Mouse (Mus musculus): ENCODE data around the gene Wdr24. TPM values are rescaled to one million over a fixed set of nuclear protein-coding genes. Genes with fewer than 3 reads are reported as not detected.

Wdr24 gene
- polyA plus RNA-seq, 1 experiment from 2014 or later = 24.6 TPM

DNA sequence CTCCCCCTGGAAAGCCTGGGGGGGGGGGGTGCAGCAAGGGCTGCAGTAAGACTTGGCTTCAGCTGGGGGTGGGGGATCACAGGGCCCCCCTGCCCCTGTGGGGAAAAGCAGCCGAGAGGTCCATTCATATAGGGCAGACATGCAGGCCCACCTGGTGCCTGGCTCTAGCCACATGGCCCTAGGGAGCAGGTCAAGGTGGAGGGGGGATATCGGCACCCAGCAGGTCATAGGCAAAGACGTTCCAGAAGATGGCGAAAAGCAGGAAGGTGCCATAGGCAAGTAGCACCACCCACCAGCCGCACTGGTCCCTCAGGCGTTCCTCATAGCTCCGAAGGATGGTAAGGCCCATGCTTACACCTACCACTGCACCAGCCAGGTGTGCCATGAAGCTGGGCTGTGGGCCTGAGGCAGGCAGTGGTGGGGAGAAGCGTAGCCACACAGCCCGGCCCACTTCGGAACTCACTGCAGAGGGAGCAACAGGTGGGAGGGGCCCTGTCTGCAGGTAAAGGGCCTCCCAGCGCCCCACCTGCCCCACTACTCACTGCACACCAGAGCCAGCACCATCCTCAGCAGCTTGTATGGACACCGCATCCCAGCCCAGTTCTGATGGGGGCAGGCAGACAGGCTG is 11.3 kb downstream of the Wdr24 start:
- Histone ChIP-seq H3K4me2 (peak overlapping the region; percentile 86), H3K27me3 (no peaks in the 10 kb centered on the region), H3K4me1 (peaks cover 66% of the 10 kb centered on the region), H3K36me3 (peaks cover 45% of the 10 kb centered on the region), H3K4me3 (peak overlapping the region; percentile 77), H3K9ac (peak overlapping the region; percentile 81; the same call in 1 of the 2 replicates), H3K27ac (peak overlapping the region; percentile 97), H3K9me3 (no peaks in the 10 kb centered on the region)
- 76% methylated on average over 12 of the region's 12 CpGs for WGBS
- no peak for ATAC-seq (ENCODE audit: insufficient number of reproducible peaks, low FRiP score, low TSS enrichment, low read depth)

- no peak overlapping the region for H3K9ac ChIP-seq
Observed at GRCm38 (mm10) chr17:25835301-25835700, 11.9 kb downstream of the Wdr24 start.

DNA sequence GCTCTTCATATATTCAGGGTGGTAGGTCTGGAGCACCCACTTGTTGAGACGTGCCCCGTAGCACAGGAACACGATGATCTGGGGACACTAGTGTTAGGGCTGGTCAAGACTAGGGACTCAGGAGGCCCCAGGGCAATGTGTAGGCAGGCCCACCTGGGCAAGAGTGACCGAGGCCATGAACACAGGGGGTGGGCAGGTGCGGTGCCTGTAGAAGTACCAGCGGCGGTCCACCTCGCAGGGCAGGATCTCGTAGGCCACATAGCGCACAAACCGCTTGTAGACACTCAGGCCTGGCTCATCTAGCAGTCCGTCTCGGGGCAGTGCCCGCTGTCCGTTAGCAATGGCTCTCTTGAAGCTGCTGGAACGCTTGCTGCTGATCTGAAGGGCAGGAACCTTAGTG is 12.4 kb downstream of the Wdr24 start:
- H3K4me1 ChIP-seq = peaks cover 55% of the 10 kb centered on the region
- peaks cover 49% of the 10 kb centered on the region for H3K36me3 ChIP-seq
- no peak for ATAC-seq (ENCODE audit: insufficient number of reproducible peaks, low FRiP score, low TSS enrichment, low read depth)
- WGBS = 87% methylated on average over 16 of the region's 16 CpGs
- no peaks in the 10 kb centered on the region for H3K27me3 ChIP-seq
- no peaks in the 10 kb centered on the region for H3K9me3 ChIP-seq
- no peak overlapping the region for H3K9ac ChIP-seq
- H3K4me3 ChIP-seq = peak overlapping the region; percentile 38
- peak overlapping the region; percentile 86 for H3K4me2 ChIP-seq
- H3K27ac ChIP-seq = no peak overlapping the region

More at GRCm38 (mm10) chr17:25835301-25835700, 11.9 kb downstream of the Wdr24 start:
- peaks cover 60% of the 10 kb centered on the region for H3K4me1 ChIP-seq
- H3K4me2 ChIP-seq = peak overlapping the region; percentile 86
- H3K9me3 ChIP-seq = no peaks in the 10 kb centered on the region
- 88% methylated on average over 7 of the region's 7 CpGs for WGBS
- no peak overlapping the region for H3K27ac ChIP-seq
- H3K36me3 ChIP-seq = peaks cover 49% of the 10 kb centered on the region
- no peak for ATAC-seq (ENCODE audit: insufficient number of reproducible peaks, low FRiP score, low TSS enrichment, low read depth)
- H3K4me3 ChIP-seq = peak overlapping the region; percentile 38; the same call in 1 of the 2 replicates
- no peaks in the 10 kb centered on the region for H3K27me3 ChIP-seq

- Histone ChIP-seq H3K4me3 (peak overlapping the region; percentile 38), H3K27me3 (no peaks in the 10 kb centered on the region), H3K9me3 (no peaks in the 10 kb centered on the region), H3K4me1 (peaks cover 48% of the 10 kb centered on the region), H3K36me3 (peaks cover 49% of the 10 kb centered on the region), H3K27ac (peak overlapping the region; percentile 47; the same call in 1 of the 2 replicates), H3K9ac (peak overlapping the region; percentile 41), H3K4me2 (peak overlapping the region; percentile 86)
- no peak for ATAC-seq (ENCODE audit: insufficient number of reproducible peaks, low FRiP score, low TSS enrichment, low read depth)
- 22% methylated on average over 23 of the region's 23 CpGs for WGBS
Observed at GRCm38 (mm10) chr17:25836397-25837075, 13.1 kb downstream of the Wdr24 start.

DNA sequence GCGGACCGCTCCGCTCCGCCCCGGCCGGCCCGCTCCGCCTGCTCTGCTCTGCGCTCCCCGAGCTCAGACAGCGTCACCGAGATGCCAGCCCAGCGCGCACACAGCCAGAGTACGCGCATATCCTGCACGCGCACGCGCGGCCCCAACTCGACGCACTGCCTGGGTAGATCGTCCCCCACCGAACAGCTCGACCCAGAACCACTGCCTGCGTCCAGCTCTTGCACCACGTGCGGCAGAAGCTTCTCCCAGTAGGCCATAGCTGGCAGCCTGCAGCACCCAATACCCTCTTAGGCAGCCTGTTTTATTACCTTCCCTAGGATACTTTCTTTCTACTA is 13.6 kb downstream of the Wdr24 start, which contains the start of gene Rhbdl1:
Gene Rhbdl1, minus strand, starts transcription at position 220 of the 335 bp plus-strand sequence.
- peaks cover 52% of the 10 kb centered on the region for H3K36me3 ChIP-seq
- WGBS = 3% methylated on average over 29 of the region's 29 CpGs

GRCm38 (mm10) chr17:25837533-25837932 is 14.1 kb downstream of the Wdr24 start:
- Histone ChIP-seq H3K4me1 (peaks cover 42% of the 10 kb centered on the region), H3K4me3 (peak overlapping the region; percentile 38; the same call in 1 of the 2 replicates), H3K27me3 (no peaks in the 10 kb centered on the region), H3K9ac (0 out of 2 replicates have a peak overlapping the region, but pooled peaks have one; percentile 41), H3K36me3 (peaks cover 57% of the 10 kb centered on the region), H3K27ac (0 out of 2 replicates have a peak overlapping the region, but pooled peaks have one; percentile 47), H3K9me3 (no peaks in the 10 kb centered on the region), H3K4me2 (peak overlapping the region; percentile 75; the same call in 1 of the 2 replicates)
- 60% methylated on average over 3 of the region's 3 CpGs for WGBS
- ATAC-seq (ENCODE audit: insufficient number of reproducible peaks, low FRiP score, low TSS enrichment, low read depth) = no peak

More for the DNA sequence above, 13.6 kb downstream of the Wdr24 start, which contains the start of gene Rhbdl1:
- peak within 1 kb of the TSS; percentile 47; the same call in 1 of the 2 replicates for H3K27ac ChIP-seq
- H3K9ac ChIP-seq = peak within 1 kb of the TSS; percentile 41
- peak within 1 kb of the TSS; percentile 38 for H3K4me3 ChIP-seq
- peaks cover 43% of the 10 kb centered on the region for H3K4me1 ChIP-seq
- H3K4me2 ChIP-seq = peak within 1 kb of the TSS; percentile 86
- no peaks in the 10 kb centered on the region for H3K27me3 ChIP-seq
- ATAC-seq (ENCODE audit: insufficient number of reproducible peaks, low FRiP score, low TSS enrichment, low read depth) = no peak
- H3K9me3 ChIP-seq = no peaks in the 10 kb centered on the region

DNA sequence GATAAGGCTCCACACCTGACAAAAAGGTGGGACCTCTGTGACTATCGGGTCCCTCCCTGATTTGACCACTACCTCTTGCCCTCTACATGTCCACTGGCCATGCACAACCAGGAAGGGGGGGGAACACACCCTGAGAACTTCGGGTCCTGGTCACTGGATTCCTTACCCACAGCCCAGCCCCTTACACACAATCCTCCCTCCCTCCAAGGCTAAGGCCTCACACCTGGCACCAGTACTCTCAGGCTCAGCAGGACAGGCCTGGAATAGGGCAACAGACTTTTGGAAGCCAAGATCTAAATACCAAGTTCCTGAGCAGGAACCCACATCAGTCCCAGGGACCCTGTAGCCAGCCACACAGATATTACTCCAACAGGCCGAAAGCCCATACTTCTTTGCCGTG is 15.5 kb downstream of the Wdr24 start:
- Histone ChIP-seq H3K4me1 (peaks cover 49% of the 10 kb centered on the region), H3K9me3 (no peaks in the 10 kb centered on the region), H3K36me3 (peaks cover 61% of the 10 kb centered on the region), H3K27ac (no peak overlapping the region), H3K27me3 (no peaks in the 10 kb centered on the region), H3K9ac (no peak overlapping the region), H3K4me2 (no peak overlapping the region), H3K4me3 (no peak overlapping the region)
- ATAC-seq (ENCODE audit: insufficient number of reproducible peaks, low FRiP score, low TSS enrichment, low read depth) = no peak
- WGBS = 84% methylated on average over 4 of the region's 4 CpGs

- Histone ChIP-seq H3K27ac (no peak overlapping the region), H3K4me2 (no peak overlapping the region), H3K4me1 (peaks cover 44% of the 10 kb centered on the region), H3K36me3 (peaks cover 61% of the 10 kb centered on the region), H3K27me3 (no peaks in the 10 kb centered on the region), H3K9me3 (no peaks in the 10 kb centered on the region), H3K4me3 (no peak overlapping the region), H3K9ac (no peak overlapping the region)
- WGBS = 79% methylated on average over 14 of the region's 14 CpGs
- no peak for ATAC-seq (ENCODE audit: insufficient number of reproducible peaks, low FRiP score, low TSS enrichment, low read depth)
Observed at GRCm38 (mm10) chr17:25839455-25840235, 16.2 kb downstream of the Wdr24 start.

GRCm38 (mm10) chr17:25840519-25840918 is 17.1 kb downstream of the Wdr24 start:
- no peaks in the 10 kb centered on the region for H3K9me3 ChIP-seq
- WGBS = 96% methylated on average over 6 of the region's 6 CpGs
- H3K4me3 ChIP-seq = no peak overlapping the region
- no peaks in the 10 kb centered on the region for H3K27me3 ChIP-seq
- H3K27ac ChIP-seq = no peak overlapping the region
- peaks cover 40% of the 10 kb centered on the region for H3K4me1 ChIP-seq
- no peak overlapping the region for H3K4me2 ChIP-seq
- peaks cover 53% of the 10 kb centered on the region for H3K36me3 ChIP-seq
- H3K9ac ChIP-seq = no peak overlapping the region
- no peak for ATAC-seq (ENCODE audit: insufficient number of reproducible peaks, low FRiP score, low TSS enrichment, low read depth)

DNA sequence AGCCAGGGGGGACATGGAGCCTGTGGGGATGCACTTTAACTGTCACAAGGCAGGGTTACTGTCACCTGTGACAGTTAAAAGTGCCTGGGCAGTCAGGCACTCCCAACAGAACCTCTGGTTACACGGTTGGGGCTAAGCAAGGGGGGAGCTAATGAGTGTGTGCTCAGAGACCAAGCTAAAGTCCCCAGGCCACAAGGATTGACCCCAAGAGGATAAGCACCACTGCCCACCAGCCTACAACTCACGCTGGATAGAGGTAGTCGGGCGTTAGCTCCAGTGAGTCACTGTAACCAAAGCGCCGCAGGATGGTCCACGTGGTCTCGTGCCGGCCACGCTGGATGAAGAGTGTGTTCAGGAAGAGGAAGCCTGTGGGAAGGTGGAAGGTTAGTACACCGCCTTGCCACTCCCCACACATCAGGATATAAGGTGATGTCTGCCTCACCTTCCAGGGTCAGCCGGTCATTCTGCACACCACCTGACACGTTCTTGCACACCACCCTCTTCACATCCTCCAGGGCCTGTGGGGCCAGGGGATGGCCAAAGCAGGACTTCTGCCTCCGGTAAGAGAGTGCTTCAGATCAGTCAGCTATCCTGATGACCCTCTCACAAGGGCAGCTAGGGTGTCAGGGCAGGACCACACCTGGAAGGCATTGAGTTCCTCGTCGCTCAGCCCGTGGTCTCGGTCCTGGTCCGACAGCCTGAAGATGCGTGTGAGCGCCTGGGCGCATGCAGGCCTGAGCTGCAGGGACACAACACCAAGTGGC is 17.9 kb downstream of the Wdr24 start, which contains the start of gene Gm20683:
Gene Gm20683, minus strand, starts transcription at position 647 of the 764 bp plus-strand sequence.
- H3K4me1 ChIP-seq = peaks cover 33% of the 10 kb centered on the region
- no peaks in the 10 kb centered on the region for H3K27me3 ChIP-seq
- ATAC-seq (ENCODE audit: insufficient number of reproducible peaks, low FRiP score, low TSS enrichment, low read depth) = no peak
- peaks cover 56% of the 10 kb centered on the region for H3K36me3 ChIP-seq
- H3K9me3 ChIP-seq = no peaks in the 10 kb centered on the region
- no peak within 1 kb of the TSS for H3K4me3 ChIP-seq
- no peak within 1 kb of the TSS for H3K27ac ChIP-seq
- H3K9ac ChIP-seq = no peak within 1 kb of the TSS
- no peak within 1 kb of the TSS for H3K4me2 ChIP-seq
- WGBS = 94% methylated on average over 22 of the region's 22 CpGs

- no peaks in the 10 kb centered on the region for H3K27me3 ChIP-seq
- no peak overlapping the region for H3K4me2 ChIP-seq
- H3K9ac ChIP-seq = no peak overlapping the region
- no peak overlapping the region for H3K4me3 ChIP-seq
- peaks cover 65% of the 10 kb centered on the region for H3K36me3 ChIP-seq
- ATAC-seq (ENCODE audit: insufficient number of reproducible peaks, low FRiP score, low TSS enrichment, low read depth) = no peak
- 72% methylated on average over 3 of the region's 3 CpGs for WGBS
- H3K9me3 ChIP-seq = no peaks in the 10 kb centered on the region
- H3K4me1 ChIP-seq = peaks cover 21% of the 10 kb centered on the region
- H3K27ac ChIP-seq = no peak overlapping the region
Observed at GRCm38 (mm10) chr17:25842509-25842908, 19.1 kb downstream of the Wdr24 start.
